Mouse (Mus musculus): Measurements from ENCODE around the gene Gm20838.
"Not testable (repeated sequence)": the region's sequence is repeated elsewhere in the genome, so short reads cannot be mapped to it uniquely, and the experiment has no call there.

Gm20838 gene

GRCm38 (mm10) chrY:33543064-33543463 lies at the start of gene Gm20838:
TSS of gene Gm20838 (minus strand) at chrY:33543164.
- not testable (repeated sequence) for DNase-seq
